Mouse (Mus musculus) thymus, adult 2 months (tissue): ENCODE measurements around the gene Slc20a1.

Experiments used
- CTCF ChIP-seq: fragments of 200-500 bp; IDR thresholded peaks from 2 replicates; pipeline ENCODE4 v1.5.1; 2012; ENCODE audit warnings: mild to moderate bottlenecking, control low read depth, low read length, moderate library complexity, borderline replicate concordance; ENCODE audit not compliant: control insufficient read depth, poor library complexity, insufficient read depth; ENCODE audit errors: extremely low read depth
- POLR2A ChIP-seq: fragments of 200-500 bp; IDR thresholded peaks from 2 replicates; pipeline ENCODE4 v1.6.1; 2012; ENCODE audit warnings: mild to moderate bottlenecking, low read length, control low read depth, moderate library complexity; ENCODE audit not compliant: control insufficient read depth, poor library complexity, insufficient read depth; ENCODE audit errors: extremely low read depth

DNA sequence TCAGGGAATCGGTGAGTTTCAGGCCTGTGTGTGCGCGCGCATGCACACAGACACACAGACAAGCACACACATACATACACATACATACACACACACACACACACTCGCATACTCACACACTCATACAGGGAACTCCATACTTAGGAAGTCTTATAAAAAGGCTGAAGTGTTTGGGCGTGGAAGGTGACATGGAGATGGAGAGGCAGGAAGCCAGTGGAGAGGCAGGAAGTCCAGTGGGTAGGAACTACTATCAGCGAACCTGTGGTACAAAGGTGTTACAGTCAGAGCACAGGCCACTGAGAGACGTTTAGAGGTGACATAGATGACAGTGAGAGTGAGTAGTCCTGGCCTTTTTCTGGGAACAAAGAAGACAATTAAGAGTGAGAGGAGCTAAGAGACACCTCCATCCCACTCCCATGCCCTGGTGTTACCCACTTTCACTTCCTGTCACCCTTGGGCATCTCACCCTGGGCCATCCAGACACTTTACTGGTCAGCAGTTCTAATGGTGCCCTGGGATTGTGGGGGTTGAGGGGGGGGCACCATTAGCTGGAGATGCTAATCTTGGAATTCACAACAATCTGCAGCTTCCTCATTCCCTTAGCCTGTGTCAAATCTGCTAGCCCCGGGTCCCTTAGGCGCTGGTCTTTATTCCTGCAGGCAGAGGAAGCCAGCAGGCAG, 12.8 kb upstream of the Slc20a1 start:
- TF ChIP-seq CTCF (no peak), POLR2A (no peak)
